Mouse (Mus musculus) testis, postnatal 10 days (tissue): ENCODE measurements around the gene Gpat3.

Experiments
- DNase-seq: peaks from one replicate; pipeline ENCODE4 v3.0.0; 2021; ENCODE audit warnings: low spot score

Gene Gpat3

DNA sequence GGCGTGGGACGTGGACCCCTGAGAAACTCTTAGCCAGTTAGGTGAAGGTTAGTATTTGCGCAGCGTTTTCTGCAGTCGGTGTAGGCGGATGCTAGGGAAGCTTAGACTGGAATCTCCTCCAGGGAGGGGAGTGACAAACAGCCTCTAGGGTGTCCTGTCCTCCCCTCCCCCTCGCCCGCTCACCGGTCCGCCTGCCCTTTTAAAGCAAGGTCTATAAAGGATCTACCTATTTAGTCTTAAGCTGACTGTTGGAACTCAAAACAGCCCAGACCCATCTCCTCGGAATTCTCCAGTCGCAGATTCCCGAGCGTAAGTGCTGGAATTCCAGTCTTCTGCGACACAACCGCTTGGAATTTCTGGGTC lies at the start of gene Gpat3:
Gene Gpat3 (plus strand): TSS at position 229 of the 363 bp plus-strand sequence.
- peak; percentile 49 for DNase-seq

DNA sequence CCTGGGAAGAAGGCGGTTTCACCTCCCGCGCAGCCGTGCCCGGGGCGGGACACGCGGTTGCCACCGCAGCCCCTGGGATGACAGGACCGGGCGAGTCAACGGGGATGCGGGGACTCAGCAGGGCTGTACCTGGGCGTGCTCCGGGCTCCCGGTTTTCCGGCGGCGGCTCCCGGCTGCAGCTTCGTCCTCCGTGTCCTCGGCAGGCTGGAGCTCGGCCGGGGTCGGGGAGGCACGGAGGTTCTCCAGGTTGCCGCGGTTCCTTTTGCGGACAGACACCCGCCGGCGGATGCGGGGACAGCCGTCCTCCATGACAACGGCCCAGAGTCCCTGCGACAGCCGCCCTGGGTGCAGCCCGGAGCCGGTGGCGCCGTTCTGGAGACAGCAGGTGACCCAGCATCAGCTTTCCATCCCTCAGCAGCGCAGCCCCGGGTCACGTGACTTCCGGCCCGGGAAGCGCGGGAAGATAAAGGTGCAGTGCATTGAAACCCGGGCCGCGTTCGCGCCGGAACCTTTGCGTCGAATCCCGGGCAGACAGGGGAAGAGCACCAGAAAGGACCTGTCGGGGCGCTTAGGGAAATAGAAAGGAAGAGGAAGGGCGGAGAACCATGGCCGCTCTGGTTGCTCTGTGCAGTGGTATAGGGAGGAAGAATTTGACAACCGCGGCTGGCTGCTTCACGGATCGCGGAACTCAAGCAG lies 47.2 kb upstream of the Gpat3 start, which contains the start of the genes Helq and Mrps18c:
Gene Helq (minus strand): TSS at position 434 of the 696 bp plus-strand sequence.
Gene Mrps18c (plus strand): TSS at position 463 of the 696 bp plus-strand sequence.
- peak; percentile 93 for DNase-seq

GRCm38 (mm10) chr5:100818341-100818740 lies 27.2 kb upstream of the Gpat3 start:
- no peak for DNase-seq

DNA sequence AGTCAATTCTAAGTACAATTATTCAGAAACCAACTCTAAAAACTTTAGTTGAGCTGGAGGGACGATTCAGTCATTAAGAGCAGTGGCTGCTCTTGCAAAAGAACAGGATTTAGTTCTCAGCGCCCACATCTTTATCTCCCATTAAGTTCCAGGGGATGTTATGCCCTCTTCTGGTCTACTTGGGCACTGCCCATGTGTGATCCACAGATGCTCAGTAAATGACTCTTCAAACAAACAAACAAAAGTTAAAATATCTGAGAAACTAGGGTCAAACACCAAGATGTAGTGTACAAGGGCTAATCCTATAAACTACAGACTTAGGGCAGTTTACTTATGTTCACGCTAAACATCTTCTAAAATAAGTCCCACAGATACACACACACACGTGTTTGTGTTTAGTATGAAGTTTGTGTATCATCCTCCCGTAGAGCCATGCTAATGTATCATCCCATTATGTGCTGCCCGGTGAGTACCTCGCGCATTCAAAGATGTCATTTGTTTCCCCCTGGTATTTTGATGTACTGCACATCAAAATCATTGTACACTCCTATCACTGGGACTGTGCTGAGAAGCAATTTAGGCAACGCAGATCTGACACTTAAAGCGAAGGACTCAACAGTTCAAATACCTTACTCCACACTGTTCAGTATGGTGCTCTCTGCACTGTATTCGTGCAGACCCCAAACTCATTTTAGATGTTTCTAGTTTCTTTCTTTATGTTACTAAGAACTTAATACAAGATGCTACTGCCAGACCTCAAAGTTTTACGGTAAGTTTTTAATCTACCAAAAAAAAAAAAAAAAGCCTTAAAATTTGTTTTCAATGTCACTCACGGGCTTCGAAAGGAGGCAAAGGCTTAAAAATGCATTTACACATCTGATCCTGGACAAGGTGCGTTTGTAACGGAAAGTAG lies 25.7 kb upstream of the Gpat3 start:
- DNase-seq = no peak

DNA sequence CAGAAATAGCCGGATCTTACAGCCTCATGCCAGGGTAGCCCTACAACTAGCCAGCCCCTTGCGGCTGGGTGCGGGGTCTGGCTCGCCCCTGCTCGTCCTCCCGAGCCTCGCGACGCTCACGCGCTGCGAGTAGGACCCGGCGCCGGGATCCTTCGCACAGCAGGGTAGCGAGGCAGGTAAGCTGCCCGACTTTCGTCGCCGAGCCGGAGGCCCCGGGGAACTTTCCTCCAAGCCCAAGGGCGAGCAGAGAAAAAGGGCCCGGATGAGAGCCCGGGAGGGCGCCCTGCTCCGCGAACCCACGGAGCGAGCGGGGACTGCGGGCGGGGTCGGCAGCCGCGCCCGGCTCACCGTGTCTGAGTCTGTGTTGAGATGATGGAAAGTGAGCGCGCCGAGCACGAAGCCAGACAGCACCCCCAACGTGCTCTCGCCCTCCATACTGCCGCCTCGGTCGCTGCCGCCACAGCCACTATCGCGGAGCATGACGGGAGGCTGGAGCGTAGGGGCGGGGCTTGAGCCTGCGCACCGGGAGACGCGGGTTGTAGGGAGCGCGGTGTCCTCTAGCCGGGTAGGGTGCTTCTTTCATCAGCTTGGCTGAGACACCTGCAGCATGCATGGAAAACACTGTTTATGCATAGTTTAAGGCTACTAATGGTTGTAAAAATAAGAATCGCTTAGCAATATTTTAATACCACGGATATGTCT lies 24.9 kb upstream of the Gpat3 start, which contains the start of gene Abraxas1:
Gene Abraxas1 (minus strand): TSS at position 483 of the 702 bp plus-strand sequence.
- peak; percentile 91 for DNase-seq

DNA sequence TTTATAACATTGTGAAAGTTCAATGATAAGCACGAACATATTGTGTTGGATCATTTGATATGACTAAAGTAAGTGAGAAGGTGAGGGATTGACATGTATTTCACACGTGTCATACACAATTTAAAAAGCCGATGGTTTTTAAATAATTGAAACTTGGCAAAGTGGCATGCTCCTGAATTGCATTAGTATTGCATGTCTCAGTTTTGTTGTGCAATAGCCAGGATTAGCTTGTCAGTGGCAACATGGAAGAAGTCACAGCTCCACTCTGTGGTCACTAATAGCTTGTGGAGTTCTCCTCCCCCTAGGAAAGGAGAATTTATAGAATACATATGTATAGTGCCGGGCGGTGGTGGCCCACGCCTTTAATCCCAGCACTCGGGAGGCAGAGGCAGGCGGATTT lies 24.1 kb upstream of the Gpat3 start:
- no peak for DNase-seq

DNA sequence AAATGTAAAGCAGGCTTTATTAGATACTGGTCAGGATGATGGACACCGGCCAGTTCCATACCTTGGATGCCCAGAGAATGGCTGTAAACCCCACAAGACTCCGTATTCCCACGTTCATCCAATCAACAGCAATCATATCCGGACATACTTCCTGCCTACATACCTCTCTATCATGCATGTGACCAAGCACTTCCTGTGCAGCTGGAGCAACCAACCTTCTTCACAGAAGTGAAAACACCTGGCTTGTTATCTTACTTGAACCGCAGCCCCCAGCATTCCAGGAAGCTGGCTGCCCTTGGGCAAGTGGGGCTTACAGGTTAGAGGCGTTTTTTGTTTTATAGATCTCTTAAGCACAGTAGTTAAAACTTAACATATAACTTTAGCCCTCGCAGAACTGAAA lies 22.7 kb upstream of the Gpat3 start:
- no peak for DNase-seq

DNA sequence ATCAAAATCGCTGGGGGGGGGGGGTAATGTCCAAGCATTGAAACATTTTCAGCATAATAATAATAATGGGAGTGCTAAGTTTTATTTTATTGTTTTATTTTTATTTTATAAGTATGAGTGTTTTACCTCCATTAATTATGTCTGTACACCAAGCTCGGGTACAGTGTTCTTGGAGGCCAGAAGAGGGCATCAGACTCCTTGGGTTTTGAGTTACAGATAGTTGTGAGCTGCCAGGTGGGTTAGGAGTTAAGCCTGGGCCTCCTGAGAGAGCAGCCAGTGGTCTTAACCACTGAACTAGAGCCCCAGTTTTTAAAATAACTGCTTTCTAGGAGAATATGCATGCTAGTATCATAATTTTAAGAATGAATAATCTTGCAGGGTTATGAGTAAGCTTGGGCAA lies 19.5 kb upstream of the Gpat3 start:
- DNase-seq = no peak

- DNase-seq = no peak
Observed at GRCm38 (mm10) chr5:100826531-100826930, 19.0 kb upstream of the Gpat3 start.

DNA sequence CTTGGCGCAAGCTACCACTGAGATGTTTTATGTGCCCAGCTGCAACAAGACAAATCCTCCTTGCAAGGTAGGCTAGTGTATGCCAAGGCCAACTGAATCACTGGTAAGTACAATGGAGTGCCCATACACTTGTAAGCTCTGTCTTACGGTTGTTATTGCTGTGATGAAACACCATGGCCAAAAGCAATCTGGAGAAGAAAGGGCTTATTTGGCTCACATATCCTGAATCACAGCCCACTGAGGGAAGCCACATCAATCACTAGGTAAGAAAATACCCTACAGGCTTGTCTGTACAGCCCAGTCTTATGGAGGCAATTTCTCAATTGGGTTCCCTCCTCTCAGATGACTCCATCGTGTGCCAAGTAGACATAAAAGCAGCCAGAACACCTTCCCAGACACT lies 16.8 kb upstream of the Gpat3 start:
- DNase-seq = no peak

DNA sequence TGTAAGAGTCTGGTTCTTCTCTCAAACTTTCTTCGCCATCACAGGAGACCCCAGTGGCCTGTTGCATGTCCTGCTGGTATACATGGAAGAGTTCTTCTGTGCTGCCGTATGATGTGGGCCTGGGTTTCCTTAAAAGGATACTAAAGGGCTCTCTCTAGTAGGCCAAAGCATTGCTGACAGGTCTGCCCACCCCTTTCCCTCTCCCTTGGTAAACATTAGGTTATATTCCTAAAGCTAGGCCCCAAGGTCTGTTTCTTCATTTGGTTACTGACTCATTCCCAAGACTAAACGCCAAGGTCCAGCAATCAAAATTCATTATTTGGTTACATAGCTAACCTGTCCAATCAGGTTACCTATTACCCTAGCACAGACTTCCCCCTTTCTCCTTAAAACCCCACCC lies 12.8 kb upstream of the Gpat3 start:
- DNase-seq = no peak

GRCm38 (mm10) chr5:100833841-100834240 lies 11.7 kb upstream of the Gpat3 start:
- DNase-seq = no peak

- DNase-seq = no peak
Observed at GRCm38 (mm10) chr5:100835862-100836538, 9.5 kb upstream of the Gpat3 start.

DNA sequence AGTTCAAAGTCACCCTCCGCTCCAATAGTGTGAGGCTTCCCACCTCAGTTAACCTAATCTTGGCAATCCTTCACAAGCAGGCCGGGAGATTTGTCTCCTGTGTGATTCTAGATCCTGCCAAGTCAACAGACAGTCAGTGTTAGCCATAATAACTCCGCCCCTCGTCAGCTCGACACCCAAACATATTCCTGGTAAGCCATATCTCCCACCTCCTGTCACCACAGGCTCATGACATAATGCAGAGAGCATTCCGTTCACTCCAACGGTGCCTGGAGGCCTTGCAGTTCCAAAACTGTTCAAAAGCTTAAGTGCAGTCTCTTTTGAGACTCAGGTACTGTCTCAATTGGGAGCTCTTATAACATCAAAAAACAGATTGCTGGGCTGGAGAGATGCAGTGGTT lies 7.6 kb upstream of the Gpat3 start:
- no peak for DNase-seq

GRCm38 (mm10) chr5:100844485-100844884 lies 1.0 kb upstream of the Gpat3 start:
- no peak for DNase-seq

DNA sequence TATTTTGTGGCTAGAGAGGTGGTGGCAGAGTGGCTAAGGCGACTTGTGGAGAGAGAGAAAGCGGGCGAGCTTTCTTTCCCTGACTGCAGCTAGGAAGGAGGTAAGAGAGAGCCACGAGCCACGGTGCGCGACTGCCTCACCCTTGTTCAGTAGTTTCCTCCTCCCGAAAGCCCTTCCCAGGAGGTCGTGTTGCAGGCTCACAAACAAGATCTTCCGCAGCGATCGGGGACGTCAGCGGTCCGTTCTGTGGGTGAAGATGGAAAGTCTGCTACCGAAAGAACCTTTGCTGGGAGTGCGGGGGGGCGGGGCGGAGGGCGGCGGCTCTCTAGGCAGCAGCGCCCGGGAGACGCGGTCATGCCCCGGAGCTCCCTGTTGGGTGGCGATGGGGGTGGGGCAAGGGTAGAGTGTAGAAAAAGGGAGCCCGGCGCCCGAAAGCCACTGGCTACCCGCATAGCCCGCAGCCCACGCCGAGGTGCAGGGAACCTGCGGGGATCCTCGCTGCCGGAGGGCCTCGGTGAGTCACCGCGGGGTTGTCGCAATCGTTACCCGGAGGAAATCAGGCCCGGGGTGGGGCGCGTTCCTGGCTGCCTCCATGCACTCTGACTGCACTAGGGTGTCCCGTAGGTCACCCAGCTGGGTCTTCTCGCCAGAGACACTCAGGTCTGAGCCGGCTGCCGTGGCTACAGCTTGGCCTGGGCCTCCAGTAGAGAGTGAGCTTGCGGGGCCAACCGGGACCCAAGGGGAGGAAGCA lies 510 bp downstream of the Gpat3 start:
- DNase-seq = peak; percentile 63

DNA sequence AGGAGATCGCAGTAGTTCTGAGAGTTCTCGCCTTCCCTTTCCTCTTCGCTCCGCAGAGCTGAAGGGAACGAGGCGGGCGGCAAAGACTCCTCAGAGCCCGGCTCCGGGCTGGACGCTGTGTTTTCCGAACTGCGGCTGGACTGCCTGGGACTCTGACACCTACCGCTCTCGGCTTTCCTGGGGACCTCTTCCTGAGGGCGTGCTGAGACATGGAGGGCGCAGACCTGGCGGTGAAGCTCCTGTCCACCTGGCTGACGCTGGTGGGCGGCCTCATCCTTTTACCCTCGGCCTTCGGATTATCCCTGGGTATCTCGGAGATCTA lies 1.0 kb downstream of the Gpat3 start:
- no peak for DNase-seq

DNA sequence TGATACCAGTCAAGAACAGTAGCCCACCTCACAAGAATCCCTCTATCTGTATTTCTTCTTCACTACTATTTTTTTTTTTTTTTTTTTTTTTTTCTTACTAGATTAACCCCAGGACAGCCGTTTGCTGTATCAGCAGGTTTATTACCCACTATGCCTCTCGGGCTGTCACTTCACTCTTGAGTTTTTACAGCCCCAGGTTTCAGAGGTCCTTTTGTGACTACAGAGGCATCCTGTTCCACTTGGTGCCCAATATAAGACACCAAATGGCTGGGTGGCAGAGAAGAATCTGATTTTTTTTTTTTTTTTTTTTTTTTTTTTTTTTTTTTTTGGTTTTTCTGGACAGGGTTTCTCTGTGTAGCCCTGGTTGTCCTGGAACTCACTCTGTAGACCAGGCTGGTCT lies 1.6 kb downstream of the Gpat3 start:
- no peak for DNase-seq

DNA sequence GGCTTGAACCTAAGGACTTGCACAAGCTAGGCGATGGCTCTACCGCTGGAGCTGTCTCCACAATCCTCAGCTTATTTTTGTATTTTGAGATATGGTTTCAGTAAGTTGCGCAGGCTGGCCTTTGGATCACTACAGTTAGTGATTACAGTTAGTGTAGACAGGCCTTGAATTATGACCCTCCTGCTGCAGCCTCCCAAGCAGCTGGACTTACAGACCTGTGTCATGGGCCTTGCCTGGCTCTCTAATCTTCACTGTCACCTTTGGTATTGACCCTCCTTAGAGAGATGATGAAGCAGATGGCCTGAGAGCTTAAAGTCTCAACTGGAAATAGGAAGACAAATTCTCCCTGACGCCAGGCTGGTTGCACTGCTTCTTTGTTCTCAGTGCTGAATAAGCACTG lies 8.4 kb downstream of the Gpat3 start:
- no peak for DNase-seq

DNA sequence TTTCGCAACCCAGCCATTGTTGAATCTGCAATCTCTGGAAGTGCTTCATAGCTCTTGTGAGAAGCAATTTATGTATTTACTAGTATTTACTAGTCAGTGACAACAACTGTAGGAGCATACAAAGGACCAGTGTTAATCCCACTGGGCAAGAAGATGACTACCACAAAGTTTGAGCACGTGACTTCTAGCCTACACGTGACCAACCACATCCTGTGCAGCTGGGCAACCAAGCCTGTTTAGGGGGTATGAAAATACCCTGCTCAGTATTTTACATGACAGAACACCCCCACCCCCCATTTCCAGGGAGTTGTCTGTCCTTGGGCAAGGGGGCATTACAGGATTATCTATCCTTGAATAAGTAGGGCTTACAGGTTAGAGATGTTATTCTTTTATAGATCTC lies 11.0 kb downstream of the Gpat3 start:
- DNase-seq = no peak

- no peak for DNase-seq
Observed at GRCm38 (mm10) chr5:100860417-100861053, 15.0 kb downstream of the Gpat3 start.
